Mouse (Mus musculus): ENCODE results near the gene Srsf3.

Srsf3 gene

DNA sequence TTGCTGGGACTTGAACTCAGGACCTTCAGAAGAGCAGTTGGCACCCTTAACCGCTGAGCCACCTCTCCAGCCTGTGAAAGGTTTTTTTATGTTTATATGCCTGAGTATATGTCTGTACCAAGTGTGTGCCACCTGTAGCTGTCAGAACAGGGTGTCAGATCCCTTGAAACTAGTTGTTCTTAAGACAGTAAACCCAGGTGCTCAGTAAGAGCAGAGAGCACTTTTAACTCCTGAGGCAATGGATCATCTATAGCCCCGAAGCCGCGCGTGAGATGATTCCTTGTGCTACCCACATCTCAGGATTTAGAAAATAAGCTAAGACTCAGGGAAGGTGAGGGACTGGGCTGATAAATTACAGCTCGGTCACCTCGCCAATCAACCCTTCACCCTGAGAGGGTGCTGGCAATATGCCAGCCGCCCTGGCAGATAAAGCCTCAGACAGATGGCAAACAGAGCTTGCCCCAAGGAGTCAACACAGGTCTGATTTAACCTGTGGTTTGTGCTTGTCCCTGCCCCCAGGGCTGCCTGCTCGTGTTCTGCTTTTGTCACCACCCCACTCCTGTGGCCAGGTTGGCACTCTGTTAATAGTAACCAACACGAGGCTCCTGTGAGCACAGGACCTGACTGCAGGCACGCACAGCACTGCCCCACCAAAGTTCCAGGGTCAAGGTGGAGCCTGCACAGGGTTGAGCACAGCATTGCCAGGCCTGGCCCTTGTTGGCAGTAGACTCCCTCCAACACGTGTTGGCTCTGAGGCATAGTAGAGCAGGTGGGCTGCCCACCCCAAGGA lies 13.5 kb downstream of the Srsf3 start:
- DNase-seq (ENCODE audit: low read depth): no peak

- DNase-seq (ENCODE audit: low read depth): no peak
These were observed 14.4 kb downstream of the Srsf3 start for GRCm38 (mm10) chr17:29046863-29047262.

DNA sequence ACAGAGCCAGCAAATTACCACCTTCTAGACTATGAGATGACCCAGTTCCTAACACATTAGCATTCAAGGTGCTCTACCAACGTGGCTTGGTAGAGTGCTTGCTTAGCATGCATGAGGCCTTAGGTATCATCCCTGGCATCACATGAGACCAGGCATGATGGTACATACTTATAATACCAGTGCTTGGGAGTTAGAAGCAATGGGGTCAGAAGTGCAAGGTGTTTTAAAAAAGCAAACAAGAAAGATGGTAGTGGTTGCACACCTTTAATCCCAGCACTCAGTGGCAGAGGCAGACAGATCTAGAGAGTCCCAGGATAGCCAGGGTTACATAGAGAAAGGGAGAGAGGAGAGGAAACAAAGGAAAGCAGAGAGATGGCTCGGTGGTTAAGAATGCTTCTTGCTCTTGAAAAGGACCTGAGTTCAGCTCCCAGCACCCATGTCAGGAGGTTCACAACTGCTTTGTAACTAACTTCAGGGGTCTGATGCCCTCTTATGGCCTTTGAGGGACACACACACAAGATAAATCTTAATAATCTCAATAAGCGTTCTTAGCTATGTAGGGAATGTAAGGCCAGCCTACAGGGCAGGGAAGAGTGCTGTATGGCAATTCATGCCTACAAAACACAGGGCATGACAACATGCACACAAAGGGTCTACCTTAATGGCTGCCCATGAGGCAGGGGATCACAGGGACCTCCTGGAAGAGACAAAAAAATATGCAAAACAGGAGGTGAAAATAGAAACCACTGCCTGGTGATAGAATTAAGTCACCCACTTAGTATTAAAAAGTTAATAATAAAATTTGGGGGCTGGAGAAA lies 15.5 kb downstream of the Srsf3 start:
- no peak for DNase-seq (ENCODE audit: low read depth)

DNA sequence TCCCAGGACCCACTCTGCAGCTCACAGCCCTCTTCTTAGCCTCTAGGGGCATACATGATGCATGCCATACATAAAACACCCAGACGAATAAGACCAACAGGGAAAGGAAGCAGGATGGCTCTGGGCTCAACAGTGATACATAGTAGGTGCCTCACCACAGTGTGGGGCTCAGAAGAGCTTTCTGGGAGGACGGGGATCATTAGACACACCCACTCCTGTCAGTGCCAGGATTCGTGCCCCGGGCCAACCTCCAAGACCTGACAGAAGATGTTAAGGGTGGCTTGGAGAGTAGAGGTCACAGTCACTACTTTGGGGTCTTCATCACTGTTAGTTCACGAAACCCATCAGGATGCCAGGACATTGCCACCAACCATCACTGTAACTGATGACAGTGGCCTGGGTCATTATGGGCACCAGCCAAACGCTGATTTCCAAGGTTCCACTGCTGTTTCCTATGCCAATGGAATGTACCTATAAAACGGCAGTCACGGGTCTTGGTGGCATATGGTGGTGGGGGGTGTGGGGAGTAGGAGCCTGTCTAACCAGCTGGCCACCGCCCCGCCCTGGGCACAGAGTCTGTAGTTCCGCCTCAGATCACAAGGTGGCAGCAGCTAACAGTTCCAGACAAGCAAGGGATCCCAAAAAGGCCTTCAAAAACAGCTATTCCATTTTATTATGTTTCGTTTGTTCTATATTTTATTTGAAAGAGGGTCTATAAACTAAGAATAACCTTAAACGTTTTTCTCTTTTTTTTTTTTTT lies 16.5 kb downstream of the Srsf3 start:
- DNase-seq (ENCODE audit: low read depth): peak; percentile 58

DNA sequence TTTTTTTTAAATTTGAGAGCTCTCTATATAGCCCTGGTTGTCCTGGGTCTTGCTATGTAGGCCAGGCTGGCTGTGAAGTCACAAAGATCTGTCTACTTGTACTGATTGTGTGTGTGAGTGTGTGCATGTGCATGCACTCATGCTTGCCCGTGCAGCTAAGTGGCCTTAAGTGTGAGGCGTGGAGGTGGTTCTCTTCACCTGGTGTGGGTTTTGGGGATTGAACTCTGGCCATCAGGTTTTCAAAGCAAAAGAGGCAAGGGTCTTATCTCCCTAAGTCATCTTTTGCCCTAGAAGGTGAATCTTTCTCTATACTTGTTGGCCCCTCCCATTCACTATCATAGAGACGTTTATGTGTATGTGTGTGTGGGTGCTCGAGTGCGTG lies 17.1 kb downstream of the Srsf3 start:
- no peak for DNase-seq (ENCODE audit: low read depth)

DNA sequence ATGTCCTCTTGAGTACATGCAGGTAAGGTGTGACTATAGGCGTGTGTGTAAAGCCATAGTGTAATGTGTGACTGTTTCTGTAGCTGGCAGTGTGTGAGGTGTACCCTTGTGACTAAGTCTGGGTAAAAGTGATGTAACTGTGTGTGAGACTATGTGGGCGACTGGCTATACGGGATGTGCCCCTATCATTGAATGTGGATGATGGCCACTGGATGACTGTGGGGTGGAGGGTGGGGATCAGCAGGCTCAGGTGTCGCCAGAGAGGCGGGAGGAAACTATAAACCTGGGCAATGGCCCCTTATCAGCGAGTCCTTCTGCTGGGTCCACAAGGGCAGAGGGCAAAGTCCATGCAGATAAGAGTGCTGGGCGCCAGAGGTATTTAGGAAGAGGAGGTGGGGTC lies 17.5 kb downstream of the Srsf3 start:
- no peak for DNase-seq (ENCODE audit: low read depth)

DNA sequence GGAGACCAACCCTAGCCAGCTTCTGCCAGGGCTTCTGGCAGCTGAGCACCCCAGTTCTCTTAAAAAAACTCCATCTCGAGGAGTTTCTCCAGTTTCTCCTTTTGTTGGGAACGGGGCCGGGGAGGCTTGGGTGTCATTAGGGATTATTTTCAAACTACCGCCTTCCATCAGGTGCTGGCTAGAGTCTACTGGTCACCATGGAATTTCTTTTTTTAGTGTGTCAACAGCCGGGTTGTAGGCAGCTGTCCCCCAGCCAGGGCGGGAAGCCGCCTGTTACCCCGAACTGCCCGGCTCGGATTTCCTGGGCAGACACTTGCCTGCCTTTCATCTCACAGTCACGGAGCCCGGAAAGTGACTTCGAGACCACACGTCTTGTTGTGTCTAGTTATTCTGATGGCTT lies 18.4 kb downstream of the Srsf3 start:
- no peak for DNase-seq (ENCODE audit: low read depth)

DNA sequence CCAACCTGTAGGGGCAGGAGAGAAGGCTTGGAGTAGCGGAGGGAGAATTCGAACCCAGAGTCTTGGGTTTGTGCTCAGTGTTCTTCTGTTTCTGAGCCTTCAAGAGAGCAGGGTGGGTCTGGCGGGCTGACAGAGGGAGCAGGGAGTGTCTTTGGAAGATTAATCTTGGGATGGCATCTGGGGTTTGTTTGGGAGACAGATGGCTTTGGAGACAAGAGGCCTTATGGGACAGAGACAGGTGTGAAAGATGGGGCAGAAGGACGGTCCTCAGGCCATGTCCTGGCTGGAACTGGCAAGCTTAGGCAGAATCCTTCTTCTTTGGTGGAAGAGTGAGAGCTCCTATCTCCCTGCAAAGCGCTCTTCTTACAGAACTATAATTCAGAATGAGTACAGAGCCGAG lies 20.6 kb downstream of the Srsf3 start:
- DNase-seq (ENCODE audit: low read depth): no peak

DNA sequence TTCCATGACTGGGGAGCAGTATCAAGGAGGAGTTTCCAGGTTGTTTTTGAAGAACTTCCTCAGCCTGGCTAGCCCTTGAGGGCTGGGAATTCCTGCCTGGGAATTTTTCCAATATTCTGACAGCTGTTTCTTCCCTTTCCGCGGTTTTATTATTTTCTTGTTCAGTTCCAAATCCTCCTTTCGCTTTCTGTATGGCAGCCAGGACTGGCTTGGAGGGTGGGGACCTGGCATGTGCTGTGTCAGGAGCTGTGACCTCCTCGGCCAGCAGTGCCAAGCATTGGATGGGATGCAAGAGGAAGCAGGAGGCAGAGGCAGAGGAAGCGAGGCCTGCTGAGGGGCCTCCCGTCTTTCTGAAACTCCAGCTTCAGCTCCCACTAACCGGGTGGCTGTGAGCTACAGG lies 21.4 kb downstream of the Srsf3 start:
- peak; percentile 88 for DNase-seq (ENCODE audit: low read depth)

- no peak for DNase-seq (ENCODE audit: low read depth)
These were observed 22.0 kb downstream of the Srsf3 start for GRCm38 (mm10) chr17:29054429-29054828.

GRCm38 (mm10) chr17:29055586-29055985 lies 23.2 kb downstream of the Srsf3 start:
- DNase-seq (ENCODE audit: low read depth): no peak

- no peak for DNase-seq (ENCODE audit: low read depth)
These were observed 23.8 kb downstream of the Srsf3 start for GRCm38 (mm10) chr17:29056207-29056606.

DNA sequence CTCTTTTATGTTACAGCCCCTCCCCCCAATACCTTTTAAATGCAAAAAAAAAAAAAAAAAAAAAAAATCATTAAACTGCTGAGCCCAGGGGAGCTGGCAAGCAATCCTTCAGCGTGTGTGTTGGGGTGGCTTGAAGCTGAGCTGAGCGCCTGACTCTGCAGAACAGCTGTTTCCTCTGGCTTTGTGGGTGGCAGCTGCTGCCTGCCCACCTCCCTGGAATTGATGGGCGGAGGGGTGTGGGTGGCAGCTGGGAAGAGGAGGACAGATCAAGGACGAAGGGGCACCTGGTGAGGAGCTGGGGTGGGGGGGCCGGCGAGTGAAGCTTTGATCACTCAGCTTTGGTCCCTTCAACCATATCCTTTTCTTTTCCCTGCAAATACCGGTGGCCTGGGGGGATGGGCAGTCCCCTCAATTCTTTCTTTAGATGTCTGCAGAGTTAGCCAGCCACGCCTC lies 24.3 kb downstream of the Srsf3 start:
- no peak for DNase-seq (ENCODE audit: low read depth)

DNA sequence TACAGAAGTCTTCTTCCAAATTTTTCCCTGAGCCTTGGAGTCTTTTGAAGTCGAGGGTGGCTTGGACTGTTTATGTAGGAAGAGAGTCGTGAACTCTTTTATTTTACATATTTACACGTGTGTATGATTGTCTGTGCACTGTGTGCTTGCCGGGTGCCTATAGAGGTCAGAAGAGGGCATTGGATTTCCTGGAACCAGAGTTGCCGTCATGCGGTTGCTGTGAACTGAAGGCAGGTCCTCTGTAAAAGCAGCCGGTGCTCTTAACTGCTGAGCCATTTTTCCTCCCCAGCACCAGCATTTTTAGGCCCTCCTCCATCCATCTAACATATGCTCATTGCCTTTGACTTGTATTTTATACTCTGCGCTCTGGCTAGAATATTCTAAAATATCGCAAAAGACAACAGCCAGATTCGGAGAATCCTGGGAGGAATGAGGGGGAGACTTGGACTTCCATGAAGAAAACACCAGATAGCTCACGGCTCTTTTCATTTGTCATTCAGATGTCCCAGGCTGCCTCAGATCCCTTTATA lies 25.0 kb downstream of the Srsf3 start:
- DNase-seq (ENCODE audit: low read depth): no peak

DNA sequence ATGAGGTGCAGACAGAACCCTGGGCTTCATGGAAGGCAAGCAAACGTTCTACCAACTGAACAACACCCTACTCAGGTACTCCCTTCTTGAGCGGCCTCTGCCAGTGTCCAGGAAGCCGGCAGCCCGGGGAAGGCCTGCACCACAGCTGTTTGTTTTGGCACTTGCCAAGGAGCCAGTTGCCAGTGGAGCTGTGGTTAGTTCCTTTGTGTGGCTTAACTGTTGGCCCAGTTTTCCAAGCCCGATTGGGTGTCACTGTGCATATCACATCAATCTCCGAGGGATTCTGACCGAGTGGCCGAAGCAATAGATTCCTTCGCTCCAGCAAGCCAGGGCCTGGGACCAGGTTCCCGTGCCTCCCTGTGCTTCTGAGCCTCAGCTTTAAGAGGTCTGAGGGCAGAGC lies 25.5 kb downstream of the Srsf3 start:
- no peak for DNase-seq (ENCODE audit: low read depth)

- no peak for DNase-seq (ENCODE audit: low read depth)
These were observed 26.1 kb downstream of the Srsf3 start for GRCm38 (mm10) chr17:29058487-29058886.

DNA sequence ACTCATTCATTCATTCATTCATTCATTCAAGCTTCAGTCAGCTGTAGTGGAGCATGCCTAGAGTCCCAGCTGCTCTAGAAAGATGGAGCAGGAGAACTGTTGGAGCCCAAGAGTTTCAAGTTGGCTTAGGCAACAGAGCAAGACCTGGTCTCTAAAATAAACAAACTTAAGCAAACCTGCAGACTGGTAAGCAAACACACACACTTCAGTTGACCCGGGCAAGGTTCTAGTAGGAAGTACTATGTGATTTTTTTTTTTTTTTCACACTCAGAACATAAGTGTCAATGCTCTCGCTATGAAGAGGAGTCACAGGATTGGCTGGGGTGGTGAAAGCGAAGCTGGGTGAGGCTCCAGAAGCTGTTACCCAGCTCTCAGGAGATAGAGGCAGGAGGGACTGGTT lies 27.2 kb downstream of the Srsf3 start:
- no peak for DNase-seq (ENCODE audit: low read depth)

DNA sequence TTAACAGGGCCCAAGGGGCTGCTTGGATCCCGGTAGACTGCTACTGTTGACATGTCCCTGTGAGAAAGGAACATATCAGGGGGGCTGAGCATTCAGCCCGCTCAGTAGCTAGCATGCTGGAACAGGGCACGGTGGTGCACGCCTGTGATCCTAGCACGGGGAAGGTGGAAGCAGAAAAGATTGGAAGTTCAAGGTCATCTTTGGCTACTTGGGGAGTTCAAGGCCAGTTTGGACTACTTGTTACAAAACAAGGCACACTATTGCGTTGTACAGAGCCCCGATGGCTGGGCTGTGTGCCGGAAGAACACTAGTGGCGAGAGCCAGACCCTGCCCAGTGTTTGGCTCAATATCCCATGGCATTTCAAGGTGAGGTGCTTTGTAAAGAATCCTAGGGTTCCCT lies 28.5 kb downstream of the Srsf3 start:
- DNase-seq (ENCODE audit: low read depth): no peak

- no peak for DNase-seq (ENCODE audit: low read depth)
These were observed 29.9 kb downstream of the Srsf3 start for GRCm38 (mm10) chr17:29062119-29063035.

- DNase-seq (ENCODE audit: low read depth): no peak
These were observed 30.9 kb downstream of the Srsf3 start for GRCm38 (mm10) chr17:29063121-29063987.

GRCm38 (mm10) chr17:29063988-29064285 lies 31.5 kb downstream of the Srsf3 start:
- no peak for DNase-seq (ENCODE audit: low read depth)
